Mouse (Mus musculus): Measurements from ENCODE around the gene Arhgap18. TPM values are rescaled to one million over a fixed set of nuclear protein-coding genes. Genes with fewer than 3 reads are reported as not detected.

The Arhgap18 gene
- 20.4 and 25.9 TPM in 2 replicates for polyA plus RNA-seq (2015; fragmentation: Nextera tagmentation; extraction: Ambion mirVana)

GRCm38 (mm10) chr10:26752929-26753567 is at the start of gene Arhgap18:
Gene Arhgap18 (plus strand): TSS chr10:26753421.

